Mouse (Mus musculus) intestine, embryonic 16.5 days (tissue): Measurements from ENCODE around the gene Olfr13. TPM values are rescaled to one million over a fixed set of nuclear protein-coding genes. Genes with fewer than 3 reads are reported as not detected.
"Not testable (repeated sequence)": the region's sequence is repeated elsewhere in the genome, so short reads cannot be mapped to it uniquely, and the experiment has no call there.

ENCODE experiments used
- ATAC-seq: fragments of 200-750 bp; cut with Nextera tagmentation; 2 replicates; pipeline ENCODE4 v1.8.0; 2017; ENCODE audit warnings: moderate TSS enrichment, moderate library complexity
- H3K27ac ChIP-seq: fragments of 300-500 bp; sonication (generic); 2 replicates; pipeline ENCODE4 v1.5.1; 2014; ENCODE audit warnings: mild to moderate bottlenecking, low read length
- H3K27me3 ChIP-seq: fragments of 300-500 bp; sonication (generic); replicated peaks from 2 replicates; pipeline ENCODE4 v1.6.1; 2014; ENCODE audit warnings: low read length, control low read depth, mixed read lengths; ENCODE audit not compliant: control insufficient read depth, insufficient read depth
- H3K36me3 ChIP-seq: fragments of 300-500 bp; sonication (generic); 2 replicates; pipeline ENCODE4 v1.6.1; 2014; ENCODE audit warnings: low read length, control low read depth; ENCODE audit not compliant: control insufficient read depth, insufficient read depth
- H3K4me1 ChIP-seq: fragments of 300-500 bp; sonication (generic); 2 replicates; pipeline ENCODE4 v1.6.1; 2014; ENCODE audit warnings: low read length, control low read depth, mixed read lengths; ENCODE audit not compliant: control insufficient read depth, insufficient read depth
- H3K4me2 ChIP-seq: fragments of 300-500 bp; sonication (generic); 2 replicates; pipeline ENCODE4 v1.6.1; 2014; ENCODE audit warnings: low read depth, low read length, control low read depth
- H3K4me3 ChIP-seq: fragments of 300-500 bp; sonication (generic); 2 replicates; pipeline ENCODE4 v1.5.1; 2014; ENCODE audit warnings: mild to moderate bottlenecking, low read length
- H3K9ac ChIP-seq: fragments of 300-500 bp; sonication (generic); 2 replicates; pipeline ENCODE4 v1.6.1; 2014; ENCODE audit warnings: low read depth, low read length
- H3K9me3 ChIP-seq: fragments of 300-500 bp; sonication (generic); 2 replicates; pipeline ENCODE4 v1.6.1; 2016; ENCODE audit warnings: low read length, control low read depth; ENCODE audit not compliant: control insufficient read depth
- WGBS: fragments of 180-500 bp; shearing (Covaris S2); extraction: QIAGEN DNeasy Blood & Tissue Kit; methylation state at CpG from one replicate; pipeline ENCODE4 v1.1.7; 2014; 5-methylcytosine and 5-hydroxymethylcytosine counted together
- polyA plus RNA-seq: library from polyadenylated mRNA; unstranded; fragments of >200 nt; fragmentation: Nextera tagmentation; extraction: Ambion mirVana; gene quantifications from 2 replicates; pipeline ENCODE4 v1.2.1, GENCODE M21; 2015

Olfr13 gene
- polyA plus RNA-seq, result not detected in 2 replicates

DNA sequence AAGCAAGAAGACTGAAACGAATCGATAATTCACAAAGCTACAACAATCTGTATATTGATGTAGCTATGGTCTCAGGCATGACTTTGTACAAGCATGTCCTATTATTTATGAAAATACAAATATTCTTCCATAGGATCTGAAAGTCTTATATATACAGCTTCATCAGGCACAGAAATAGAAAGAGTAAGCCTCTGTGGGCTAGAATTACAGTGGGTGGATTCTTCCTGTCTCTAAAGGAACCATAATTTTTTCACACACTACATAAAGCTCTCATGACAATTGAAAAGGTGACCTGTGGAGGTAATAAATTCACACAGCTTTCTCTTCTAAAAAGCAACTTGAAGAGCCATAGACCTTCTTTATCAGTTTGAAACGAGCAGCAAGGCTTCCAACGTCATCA lies at the start of gene Olfr13:
TSS of gene Olfr13 (plus strand) at position 301 of the 400 bp plus-strand sequence.
- no peak within 1 kb of the TSS for H3K4me2 ChIP-seq
- no peaks in the 10 kb centered on the region for H3K27me3 ChIP-seq
- H3K27ac ChIP-seq, result no peak within 1 kb of the TSS
- no peak within 1 kb of the TSS for H3K9ac ChIP-seq
- WGBS, result 59% methylated on average over 4 of the region's 4 CpGs
- ATAC-seq, result no peak
- H3K4me1 ChIP-seq, result no peaks in the 10 kb centered on the region
- H3K9me3 ChIP-seq, result no peaks in the 10 kb centered on the region
- H3K36me3 ChIP-seq, result no peaks in the 10 kb centered on the region
- H3K4me3 ChIP-seq, result no peak within 1 kb of the TSS

DNA sequence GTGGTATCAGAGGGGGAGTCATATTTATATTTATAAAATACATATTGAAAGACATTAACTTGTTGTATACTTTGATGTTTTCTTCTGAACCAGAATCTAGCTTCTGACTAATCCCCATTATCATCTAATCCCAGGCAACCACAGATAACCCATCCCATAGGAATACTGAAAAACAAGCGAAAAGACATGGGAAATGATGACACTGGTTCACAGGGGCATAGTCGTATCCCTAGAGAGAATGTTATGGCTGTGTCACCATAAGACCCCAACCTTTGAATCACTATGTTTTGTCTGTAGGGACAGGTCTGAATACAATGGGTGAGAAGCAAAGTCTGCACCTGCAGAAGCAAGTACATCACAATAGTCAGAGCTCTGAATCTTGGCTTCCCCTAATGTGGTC lies 25.7 kb upstream of the Olfr13 start, which contains the start of gene Olfr237-ps1:
TSS of gene Olfr237-ps1 (plus strand) at position 301 of the 400 bp plus-strand sequence.
- not testable (repeated sequence) for H3K9me3 ChIP-seq, ATAC-seq, H3K4me2 ChIP-seq, H3K27me3 ChIP-seq, H3K36me3 ChIP-seq, H3K4me3 ChIP-seq, H3K4me1 ChIP-seq, H3K27ac ChIP-seq, H3K9ac ChIP-seq
- WGBS, result 86% methylated on average over 2 of the region's 2 CpGs

DNA sequence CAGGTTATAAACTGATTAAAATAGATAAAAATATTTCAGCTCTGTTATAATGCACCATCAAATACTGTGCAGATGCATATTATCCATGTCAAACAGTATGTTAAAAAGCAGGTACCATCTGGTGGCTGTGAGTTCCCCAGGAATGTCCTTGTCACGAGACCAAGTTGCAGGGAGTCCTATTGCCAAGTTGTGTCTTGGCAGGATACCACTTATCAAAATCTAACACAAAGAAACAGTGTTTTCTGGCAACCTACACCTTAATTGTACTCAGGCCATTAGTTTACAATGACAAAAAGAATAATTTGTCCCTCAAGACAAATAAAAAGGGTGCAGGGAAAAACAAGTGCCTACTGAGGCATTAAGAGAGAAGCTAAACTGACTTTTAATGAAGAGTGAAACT lies 12.4 kb upstream of the Olfr13 start:
- no peak overlapping the region for H3K27ac ChIP-seq
- no peaks in the 10 kb centered on the region for H3K9me3 ChIP-seq
- H3K4me1 ChIP-seq, result no peaks in the 10 kb centered on the region
- 62% methylated on average over 1 of the region's 1 CpGs for WGBS
- no peaks in the 10 kb centered on the region for H3K27me3 ChIP-seq
- ATAC-seq, result no peak
- no peak overlapping the region for H3K4me3 ChIP-seq
- H3K36me3 ChIP-seq, result no peaks in the 10 kb centered on the region
- H3K9ac ChIP-seq, result no peak overlapping the region
- H3K4me2 ChIP-seq, result no peak overlapping the region

DNA sequence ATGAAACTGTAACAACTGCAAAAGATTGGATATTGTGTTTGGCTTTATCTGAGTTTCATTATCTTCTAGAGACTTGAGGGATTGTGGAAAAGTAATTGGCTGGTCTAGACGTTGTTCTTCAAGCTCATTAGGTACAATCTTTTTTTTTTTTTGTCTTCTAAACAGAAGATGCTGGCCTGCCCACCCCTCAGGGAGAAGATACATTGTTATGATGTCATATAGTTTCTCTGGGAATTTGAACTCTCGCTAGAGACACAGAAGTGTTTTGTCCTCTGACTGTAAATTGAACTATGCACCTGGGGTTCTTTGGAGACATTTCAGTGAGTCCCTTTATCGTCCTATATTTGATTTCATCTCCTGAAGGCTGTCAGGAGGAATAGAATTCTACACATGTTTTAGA lies 9.0 kb upstream of the Olfr13 start, which contains the start of gene Olfr437:
TSS of gene Olfr437 (plus strand) at position 301 of the 400 bp plus-strand sequence.
- WGBS, result 74% methylated on average over 3 of the region's 3 CpGs
- no peak for ATAC-seq
- Histone ChIP-seq H3K27me3 (no peaks in the 10 kb centered on the region), H3K36me3 (no peaks in the 10 kb centered on the region), H3K9me3 (no peaks in the 10 kb centered on the region), H3K4me1 (no peaks in the 10 kb centered on the region), H3K4me2 (no peak within 1 kb of the TSS), H3K27ac (no peak within 1 kb of the TSS), H3K9ac (no peak within 1 kb of the TSS), H3K4me3 (no peak within 1 kb of the TSS)

DNA sequence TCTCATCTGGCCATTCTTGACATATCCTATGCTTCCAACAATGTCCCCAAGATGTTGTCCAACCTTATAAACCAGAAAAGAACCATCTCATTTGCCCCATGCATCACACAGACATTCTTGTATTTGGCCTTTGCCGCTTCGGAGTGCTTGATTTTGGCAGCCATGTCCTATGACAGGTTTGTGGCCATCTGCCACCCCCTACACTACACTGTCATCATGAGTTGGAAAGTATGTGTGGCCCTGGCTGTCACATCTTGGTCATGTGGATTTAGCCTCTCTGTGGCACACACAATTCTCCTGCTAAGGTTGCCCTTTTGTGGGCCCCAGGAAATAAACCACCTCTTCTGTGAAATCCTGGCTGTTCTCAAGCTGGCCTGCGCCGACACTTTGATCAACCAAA lies 4.7 kb upstream of the Olfr13 start:
- H3K36me3 ChIP-seq, result no peaks in the 10 kb centered on the region
- H3K27me3 ChIP-seq, result no peaks in the 10 kb centered on the region
- H3K27ac ChIP-seq, result no peak overlapping the region
- H3K9me3 ChIP-seq, result no peaks in the 10 kb centered on the region
- WGBS, result 97% methylated on average over 4 of the region's 4 CpGs
- ATAC-seq, result no peak
- no peaks in the 10 kb centered on the region for H3K4me1 ChIP-seq
- no peak overlapping the region for H3K4me2 ChIP-seq
- H3K9ac ChIP-seq, result no peak overlapping the region
- H3K4me3 ChIP-seq, result no peak overlapping the region

DNA sequence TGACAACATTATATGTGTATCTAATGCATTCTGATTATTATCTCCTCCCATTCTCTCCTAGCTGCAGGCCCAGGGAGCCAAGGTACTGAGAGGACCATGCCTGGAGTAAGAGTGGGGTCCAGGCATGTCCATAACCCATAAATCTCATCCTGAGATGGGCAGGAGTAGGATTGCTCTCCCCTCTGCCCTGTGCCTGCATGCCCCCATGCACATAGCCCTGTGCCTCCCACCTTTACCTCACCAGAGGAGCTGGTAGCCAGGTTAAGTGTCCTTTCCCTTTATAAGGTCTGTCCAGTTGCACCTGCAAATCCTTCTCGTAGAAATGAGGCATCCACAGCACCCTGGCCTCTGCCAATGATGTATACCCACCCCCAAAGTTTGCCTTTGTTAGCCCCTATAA lies 6.2 kb downstream of the Olfr13 start:
- no peaks in the 10 kb centered on the region for H3K36me3 ChIP-seq
- H3K27ac ChIP-seq, result no peak overlapping the region
- H3K27me3 ChIP-seq, result no peaks in the 10 kb centered on the region
- H3K9me3 ChIP-seq, result no peaks in the 10 kb centered on the region
- WGBS, result 77% methylated on average over 1 of the region's 1 CpGs
- H3K9ac ChIP-seq, result no peak overlapping the region
- no peak overlapping the region for H3K4me2 ChIP-seq
- no peaks in the 10 kb centered on the region for H3K4me1 ChIP-seq
- ATAC-seq, result no peak
- no peak overlapping the region for H3K4me3 ChIP-seq

DNA sequence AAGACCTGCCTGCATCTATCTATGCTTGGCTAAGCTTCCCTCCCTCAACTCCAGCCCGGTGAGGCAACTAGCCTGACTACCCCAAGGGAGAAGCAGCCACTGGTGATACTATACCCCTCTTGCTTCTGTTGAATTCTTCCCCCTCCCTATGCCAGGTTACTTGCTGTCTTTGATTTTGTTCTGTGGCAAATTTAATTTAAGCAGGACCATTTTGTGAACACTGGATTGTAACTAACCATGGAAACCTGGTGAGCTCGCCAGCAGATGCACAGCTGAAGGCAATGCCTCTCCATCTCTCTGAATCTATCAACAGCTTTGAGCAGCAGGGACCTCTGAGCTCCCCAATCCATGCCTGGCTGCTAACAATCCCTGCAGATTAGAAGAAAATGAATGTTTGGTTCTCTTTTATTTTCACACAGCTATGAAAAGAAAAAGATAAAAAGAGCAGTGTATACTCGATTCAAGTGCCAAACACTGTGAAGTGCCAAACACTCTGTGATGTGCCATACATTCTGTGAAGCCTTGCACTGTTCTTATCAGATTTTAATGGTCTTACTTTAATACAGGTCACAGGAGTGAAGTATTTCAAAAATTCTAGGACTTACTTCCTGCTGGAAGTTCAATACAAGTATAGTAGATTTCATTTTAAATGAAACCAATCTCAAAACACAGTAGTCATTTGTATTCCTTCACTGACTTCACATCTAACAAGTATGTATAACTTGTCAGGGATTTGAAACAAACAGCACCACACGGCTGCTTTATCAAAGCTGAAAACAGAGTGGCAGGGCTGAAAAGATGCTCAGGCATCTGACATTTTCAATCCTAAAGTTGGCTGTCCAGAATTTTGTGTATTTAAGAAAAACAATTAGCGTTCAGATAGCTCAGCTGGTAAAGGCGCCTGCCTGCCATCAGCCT lies 6.9 kb downstream of the Olfr13 start:
- no peaks in the 10 kb centered on the region for H3K9me3 ChIP-seq
- H3K27ac ChIP-seq, result no peak overlapping the region
- 59% methylated on average over 6 of the region's 6 CpGs for WGBS
- no peaks in the 10 kb centered on the region for H3K27me3 ChIP-seq
- no peaks in the 10 kb centered on the region for H3K36me3 ChIP-seq
- ATAC-seq, result no peak
- no peak overlapping the region for H3K4me3 ChIP-seq
- no peak overlapping the region for H3K9ac ChIP-seq
- H3K4me2 ChIP-seq, result no peak overlapping the region
- no peaks in the 10 kb centered on the region for H3K4me1 ChIP-seq

DNA sequence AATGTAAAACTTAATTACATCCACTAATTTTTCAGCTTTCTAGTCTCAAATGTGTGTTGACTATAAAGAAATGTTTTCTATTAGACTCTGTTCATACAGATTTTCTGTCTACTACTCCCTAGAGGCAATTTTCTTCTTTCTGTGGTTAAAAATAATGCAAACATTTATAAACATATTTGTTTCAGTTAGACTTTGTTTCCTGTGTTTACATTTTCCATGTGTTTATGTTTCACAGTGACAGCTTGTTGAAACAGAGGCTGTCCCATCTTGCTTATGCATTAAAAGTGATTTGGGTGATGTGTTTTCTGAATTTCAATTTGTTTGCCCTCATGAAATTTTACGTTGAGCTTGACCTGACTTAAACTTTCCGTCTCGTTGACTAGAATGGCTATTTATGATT lies 19.0 kb downstream of the Olfr13 start:
- Histone ChIP-seq H3K27me3 (no peaks in the 10 kb centered on the region), H3K27ac (no peak overlapping the region), H3K4me2 (no peak overlapping the region), H3K9me3 (no peaks in the 10 kb centered on the region), H3K4me3 (no peak overlapping the region), H3K9ac (no peak overlapping the region), H3K36me3 (no peaks in the 10 kb centered on the region), H3K4me1 (no peaks in the 10 kb centered on the region)
- 59% methylated on average over 3 of the region's 3 CpGs for WGBS
- no peak for ATAC-seq

DNA sequence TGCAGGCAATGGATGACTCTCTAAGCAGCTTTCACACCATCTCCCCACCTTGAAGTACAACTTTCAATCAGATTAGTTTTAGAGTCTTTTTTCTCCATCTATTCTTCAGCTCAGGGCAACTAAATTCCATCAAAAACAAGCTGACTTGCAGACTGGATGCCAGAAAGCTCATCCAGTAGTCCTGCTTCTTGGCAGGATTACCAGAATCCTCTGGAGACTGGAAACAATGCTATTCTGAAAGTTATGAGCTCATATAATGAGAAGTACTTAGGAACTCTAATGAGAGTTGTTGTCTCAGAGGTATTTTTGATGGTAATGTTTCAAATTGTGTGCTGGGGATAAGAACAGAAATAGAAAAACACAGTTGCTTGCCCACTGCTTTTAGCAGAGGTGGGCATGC lies 24.8 kb downstream of the Olfr13 start, which contains the start of gene Olfr435:
TSS of gene Olfr435 (plus strand) at position 366 of the 400 bp plus-strand sequence.
- Histone ChIP-seq H3K9ac (no peak within 1 kb of the TSS), H3K27me3 (no peaks in the 10 kb centered on the region), H3K27ac (no peak within 1 kb of the TSS), H3K36me3 (no peaks in the 10 kb centered on the region), H3K4me3 (no peak within 1 kb of the TSS), H3K9me3 (no peaks in the 10 kb centered on the region), H3K4me2 (no peak within 1 kb of the TSS), H3K4me1 (no peaks in the 10 kb centered on the region)
- no peak for ATAC-seq
